Mouse (Mus musculus): ENCODE measurements at regions not wholly inside any gene's neighbourhood (a gene's known extent, or its start where the extent isn't known, plus 50 kb on each side); places are given as distances from the start of the nearest gene placed in this dataset.

- TF ChIP-seq POLR2A (IDR thresholded peaks at IDR 0.05; ENCODE audit: insufficient read depth, low read length) (no peak), CTCF (IDR thresholded peaks at IDR 0.05; ENCODE audit: low read depth, low read length) (no peak)
These were observed 1400.7 kb downstream of the Slc22a22 start for GRCm38 (mm10) chr15:56076680-56077079.
